Comparison of ENCODE assay signal across 11 mouse cellular contexts in the genomic region with DNA sequence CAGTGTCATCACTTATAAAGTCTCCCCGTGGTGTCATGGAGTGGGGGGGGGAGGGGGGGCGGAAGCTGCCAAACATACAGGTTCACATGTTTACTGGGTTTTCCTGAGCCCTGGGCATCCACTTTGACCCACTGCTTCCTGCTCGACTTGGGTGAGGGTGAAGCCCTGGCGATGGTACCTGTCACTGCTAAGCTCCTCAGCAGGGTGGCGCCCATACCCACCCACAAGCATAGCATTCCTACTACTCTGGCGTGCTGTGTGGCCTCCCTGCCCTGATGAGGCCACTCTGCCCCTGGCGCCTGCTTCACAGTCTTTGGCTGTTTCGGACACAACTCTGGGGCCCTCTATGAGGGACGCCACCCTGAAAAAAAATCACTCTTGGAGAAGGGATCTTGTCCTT. TPM values are rescaled to one million over a fixed set of nuclear protein-coding genes. Genes with fewer than 3 reads are reported as not detected.
DNase-seq lines count a peak whose midpoint lies in the region; ATAC-seq and TF ChIP-seq lines count a peak whose summit lies in the region.
"Had no signal": no experiment of that assay in that cellular context is flagged by ENCODE, and none has a peak within 500 bp of the region (broad histone marks: within the 10 kb centered on the region; RNA-seq: fewer than 3 reads in every experiment).

No protein-coding gene starts in this region.

- H3K27me3 ChIP-seq in heart, embryonic 13.5 days (replicated peaks) = no peaks in the 10 kb centered on the region
- H3K27me3 ChIP-seq in liver, embryonic 13.5 days = no peaks in the 10 kb centered on the region
- no peaks in the 10 kb centered on the region for H3K27me3 ChIP-seq in hindbrain, postnatal 0 days (ENCODE audit: insufficient read depth, low read length)
- H3K27me3 ChIP-seq: forebrain, embryonic 15.5 days had no signal

- H3K27ac ChIP-seq in heart, embryonic 13.5 days (replicated peaks) = peak overlapping the region; percentile 79
- H3K27ac ChIP-seq in liver, embryonic 13.5 days = peak overlapping the region; percentile 77; the same call in 1 of the 2 replicates
- no peak overlapping the region for H3K27ac ChIP-seq in hindbrain, postnatal 0 days
- H3K27ac ChIP-seq: forebrain, embryonic 15.5 days had no signal

- H3K4me2 ChIP-seq in heart, embryonic 13.5 days = peak overlapping the region; percentile 79
- H3K4me2 ChIP-seq in liver, embryonic 13.5 days = no peak overlapping the region
- H3K4me2 ChIP-seq in hindbrain, postnatal 0 days (ENCODE audit: low read depth, low read length) = no peak overlapping the region

- WGBS in heart, embryonic 13.5 days = 57% methylated on average over 9 of the region's 9 CpGs
- WGBS in liver, embryonic 13.5 days (ENCODE audit: insufficient replicate concordance) = 65% methylated on average over 9 of the region's 9 CpGs
- WGBS in hindbrain, postnatal 0 days = 67% methylated on average over 9 of the region's 9 CpGs

- H3K4me3 ChIP-seq in heart, embryonic 13.5 days = peak overlapping the region; percentile 89
- H3K4me3 ChIP-seq in liver, embryonic 13.5 days (replicated peaks) = no peak overlapping the region
- no peak overlapping the region for H3K4me3 ChIP-seq in hindbrain, postnatal 0 days (ENCODE audit: low read length)
- H3K4me3 ChIP-seq: forebrain, embryonic 15.5 days had no signal

- no peaks in the 10 kb centered on the region for H3K9me3 ChIP-seq in heart, embryonic 13.5 days
- H3K9me3 ChIP-seq in liver, embryonic 13.5 days (replicated peaks) = no peaks in the 10 kb centered on the region
- H3K9me3 ChIP-seq in hindbrain, postnatal 0 days (ENCODE audit: low read length) = no peaks in the 10 kb centered on the region
- H3K9me3 ChIP-seq: forebrain, embryonic 15.5 days had no signal

- peak; percentile 18 to 35 for DNase-seq in adrenal gland, adult (ENCODE audit: inconsistent age in 2 of 2, low spot score in 1 of 2)
- no peak for DNase-seq in adrenal gland, postnatal 10 days
- DNase-seq in heart, adult 11 months = no peak
- no peak for DNase-seq in liver, embryonic 13.5 days
- no peak for DNase-seq in liver
- DNase-seq in hindbrain, postnatal 0 days (ENCODE audit: low spot score) = no peak
- no peak for DNase-seq in ovary, adult 18-20 months (ENCODE audit: low spot score)
- DNase-seq: kidney, postnatal 25 days; liver, postnatal 0 days had no signal

- peak overlapping the region; percentile 88 for H3K9ac ChIP-seq in heart, embryonic 13.5 days
- H3K9ac ChIP-seq in liver, embryonic 13.5 days = no peak overlapping the region
- H3K9ac ChIP-seq in hindbrain, postnatal 0 days (replicated peaks; ENCODE audit: low read length) = 0 out of 2 replicates have a peak overlapping the region, but pooled peaks have one; percentile 81
- H3K9ac ChIP-seq: liver, postnatal 0 days had no signal

- H3K36me3 ChIP-seq in heart, embryonic 13.5 days = peaks cover 32% of the 10 kb centered on the region
- peaks cover 10% of the 10 kb centered on the region for H3K36me3 ChIP-seq in liver, embryonic 13.5 days
- H3K36me3 ChIP-seq in hindbrain, postnatal 0 days (ENCODE audit: insufficient read depth, low read length) = peaks cover 15% of the 10 kb centered on the region

- H3K4me1 ChIP-seq in heart, embryonic 13.5 days = peaks cover 44% of the 10 kb centered on the region
- peaks cover 38% of the 10 kb centered on the region for H3K4me1 ChIP-seq in liver, embryonic 13.5 days (replicated peaks)
- peaks cover 12% of the 10 kb centered on the region for H3K4me1 ChIP-seq in hindbrain, postnatal 0 days (ENCODE audit: insufficient read depth, low read length)

- no peak for TF ChIP-seq CTCF in hindbrain, postnatal 0 days (IDR thresholded peaks at IDR 0.05; ENCODE audit: low read depth)

- ATAC-seq in heart, embryonic 13.5 days (ENCODE audit: extremely low read depth, insufficient number of reproducible peaks, low FRiP score, low TSS enrichment) = no peak
- no peak for ATAC-seq in liver, embryonic 13.5 days (ENCODE audit: low read depth)
- no peak for ATAC-seq in hindbrain, postnatal 0 days
- ATAC-seq: forebrain, embryonic 15.5 days; liver, postnatal 0 days had no signal

RNA-seq across cellular contexts. Expression of a gene that starts 2.2 kb away (rescaled TPM):
- total RNA-seq in adrenal gland, postnatal 10 days (2021) = 10 to 100 TPM; 70.9 to 89.7 TPM
- polyA plus RNA-seq in heart, embryonic 13.5 days (2015; fragmentation: Nextera tagmentation; extraction: Ambion mirVana) = 122 and 124 TPM in 2 replicates
- polyA plus RNA-seq in liver, embryonic 13.5 days (2015; fragmentation: Nextera tagmentation; extraction: Ambion mirVana) = 20.9 and 21.3 TPM in 2 replicates
- 397 and 410 TPM in 2 replicates for total RNA-seq in hindbrain, postnatal 0 days (2014; rRNA removed)
- 171 and 180 TPM in 2 replicates for polyA plus RNA-seq in hindbrain, postnatal 0 days (2015; fragmentation: Nextera tagmentation; extraction: Ambion mirVana)

RNA-seq across cellular contexts. Expression of a gene that starts 7.1 kb away (rescaled TPM):
- 100 to 1,000 TPM in 1 of 2 experiments, 10 to 100 TPM in 1; 97.5 to 111 TPM for total RNA-seq in adrenal gland, postnatal 10 days (2021)
- 28.9 and 31.4 TPM in 2 replicates for polyA plus RNA-seq in heart, embryonic 13.5 days (2015; fragmentation: Nextera tagmentation; extraction: Ambion mirVana)
- 8.5 and 10.0 TPM in 2 replicates for polyA plus RNA-seq in liver, embryonic 13.5 days (2015; fragmentation: Nextera tagmentation; extraction: Ambion mirVana)
- total RNA-seq in hindbrain, postnatal 0 days (2014; rRNA removed) = 67.6 and 79.9 TPM in 2 replicates
- 34.4 and 35.3 TPM in 2 replicates for polyA plus RNA-seq in hindbrain, postnatal 0 days (2015; fragmentation: Nextera tagmentation; extraction: Ambion mirVana)

RNA-seq across cellular contexts. Expression of a gene that starts 35.1 kb away (rescaled TPM):
- 10 to 100 TPM; 14.5 to 23.6 TPM for total RNA-seq in adrenal gland, postnatal 10 days (2021)
- 18.8 and 23.2 TPM in 2 replicates for polyA plus RNA-seq in heart, embryonic 13.5 days (2015; fragmentation: Nextera tagmentation; extraction: Ambion mirVana)
- 20.3 and 21.3 TPM in 2 replicates for polyA plus RNA-seq in liver, embryonic 13.5 days (2015; fragmentation: Nextera tagmentation; extraction: Ambion mirVana)
- total RNA-seq in hindbrain, postnatal 0 days (2014; rRNA removed) = 119 and 122 TPM in 2 replicates
- 48.2 and 49.4 TPM in 2 replicates for polyA plus RNA-seq in hindbrain, postnatal 0 days (2015; fragmentation: Nextera tagmentation; extraction: Ambion mirVana)

RNA-seq across cellular contexts. Expression of a gene that starts 58.7 kb away (rescaled TPM):
- total RNA-seq in adrenal gland, postnatal 10 days (2021) = 100 to 1,000 TPM; 317 to 355 TPM
- 74.5 and 76.8 TPM in 2 replicates for polyA plus RNA-seq in heart, embryonic 13.5 days (2015; fragmentation: Nextera tagmentation; extraction: Ambion mirVana)
- polyA plus RNA-seq in liver, embryonic 13.5 days (2015; fragmentation: Nextera tagmentation; extraction: Ambion mirVana) = 20.5 and 23.9 TPM in 2 replicates
- total RNA-seq in hindbrain, postnatal 0 days (2014; rRNA removed) = 49.3 and 51.5 TPM in 2 replicates
- polyA plus RNA-seq in hindbrain, postnatal 0 days (2015; fragmentation: Nextera tagmentation; extraction: Ambion mirVana) = 26.0 and 27.6 TPM in 2 replicates

RNA-seq across cellular contexts. Expression of a gene that starts 58.9 kb away (rescaled TPM):
- 100 to 1,000 TPM; 152 to 170 TPM for total RNA-seq in adrenal gland, postnatal 10 days (2021)
- 100.0 and 109 TPM in 2 replicates for polyA plus RNA-seq in heart, embryonic 13.5 days (2015; fragmentation: Nextera tagmentation; extraction: Ambion mirVana)
- 142 and 147 TPM in 2 replicates for polyA plus RNA-seq in liver, embryonic 13.5 days (2015; fragmentation: Nextera tagmentation; extraction: Ambion mirVana)
- 140 and 156 TPM in 2 replicates for total RNA-seq in hindbrain, postnatal 0 days (2014; rRNA removed)
- 133 and 138 TPM in 2 replicates for polyA plus RNA-seq in hindbrain, postnatal 0 days (2015; fragmentation: Nextera tagmentation; extraction: Ambion mirVana)

Comparison
In these comparisons a context has a peak if more than half of its experiments do, and no peak if none do; other contexts are left out.
1. DNase-seq: peak in adrenal gland, adult (2 of 2); none in adrenal gland, postnatal 10 days (single experiment), heart, adult 11 months (single experiment), liver, embryonic 13.5 days (single experiment), liver (single experiment), hindbrain, postnatal 0 days (single experiment) and ovary, adult 18-20 months (single experiment).